Mouse (Mus musculus) cerebellum, postnatal 10 days (tissue): ENCODE data around the gene Limch1.

Experiments
- DNase-seq, 2 experiments: peaks; one replicate each; pipeline ENCODE4 v3.0.0; 2021; ENCODE audit warnings: mixed read lengths in 2 of 2

Gene Limch1

GRCm38 (mm10) chr5:66884505-66884904 is 138.9 kb downstream of the Limch1 start:
- no peak for DNase-seq

GRCm38 (mm10) chr5:66886410-66887120 is 140.9 kb downstream of the Limch1 start:
- no peak for DNase-seq

GRCm38 (mm10) chr5:66888061-66888460 is 142.4 kb downstream of the Limch1 start:
- DNase-seq: no peak

GRCm38 (mm10) chr5:66889337-66889736 is 143.7 kb downstream of the Limch1 start:
- peak; percentile 70 to 76 for DNase-seq

- no peak for DNase-seq
These were observed 150.0 kb downstream of the Limch1 start for GRCm38 (mm10) chr5:66895440-66896120.

GRCm38 (mm10) chr5:66897584-66897983 is 152.0 kb downstream of the Limch1 start:
- DNase-seq: no peak

- DNase-seq: no peak
These were observed 152.6 kb downstream of the Limch1 start for GRCm38 (mm10) chr5:66898252-66898651.

- DNase-seq: no peak
These were observed 153.3 kb downstream of the Limch1 start for GRCm38 (mm10) chr5:66898811-66899430.

- DNase-seq: no peak
These were observed 155.5 kb downstream of the Limch1 start for GRCm38 (mm10) chr5:66901116-66901515.

GRCm38 (mm10) chr5:66904835-66905234 is 159.2 kb downstream of the Limch1 start:
- DNase-seq: no peak

- peak; percentile 13 to 38 for DNase-seq
These were observed 163.3 kb downstream of the Limch1 start for GRCm38 (mm10) chr5:66908883-66909282.

GRCm38 (mm10) chr5:66909962-66910361 is 164.3 kb downstream of the Limch1 start:
- no peak for DNase-seq

- no peak for DNase-seq
These were observed 165.0 kb downstream of the Limch1 start for GRCm38 (mm10) chr5:66910610-66911009.

GRCm38 (mm10) chr5:66911068-66911467 is 165.4 kb downstream of the Limch1 start:
- no peak for DNase-seq

GRCm38 (mm10) chr5:66913791-66914190 is 168.2 kb downstream of the Limch1 start:
- DNase-seq: peak in 1 of 2 experiments; percentile 17

- DNase-seq: no peak
These were observed 172.0 kb downstream of the Limch1 start for GRCm38 (mm10) chr5:66917353-66918315.

- DNase-seq: no peak
These were observed 173.0 kb downstream of the Limch1 start for GRCm38 (mm10) chr5:66918316-66919305.

- DNase-seq: peak; percentile 21 to 38
These were observed 177.0 kb downstream of the Limch1 start for GRCm38 (mm10) chr5:66922582-66922981.

GRCm38 (mm10) chr5:66929291-66929690 is 183.7 kb downstream of the Limch1 start:
- peak; percentile 35 to 45 for DNase-seq

- no peak for DNase-seq
These were observed 187.6 kb downstream of the Limch1 start for GRCm38 (mm10) chr5:66933134-66933804.

- DNase-seq: no peak
These were observed 189.0 kb downstream of the Limch1 start for GRCm38 (mm10) chr5:66934585-66934984.
